ENCODE assay signal across 10 mouse cellular contexts in genomic region chr14:30177850-30178249, GRCm38 (mm10).
DNase-seq lines count a peak whose midpoint lies in the region; ATAC-seq and TF ChIP-seq lines count a peak whose summit lies in the region.
"Had no signal": no experiment of that assay in that cellular context is flagged by ENCODE, and none has a peak within 500 bp of the region (broad histone marks: within the 10 kb centered on the region; RNA-seq: fewer than 3 reads in every experiment).

No protein-coding gene starts in this region.

- no peak for TF ChIP-seq CTCF in olfactory bulb, adult 2 months (IDR thresholded peaks at IDR 0.05; ENCODE audit: insufficient read depth, low read depth, low read length)

- no peak for TF ChIP-seq POLR2A in limb, embryonic 14.5 days (IDR thresholded peaks at IDR 0.05; ENCODE audit: borderline replicate concordance, extremely low read depth, insufficient read depth, insufficient read length)
- no peak for TF ChIP-seq POLR2A in olfactory bulb, adult 2 months (IDR thresholded peaks at IDR 0.05; ENCODE audit: insufficient read depth, low read depth, low read length)

- H3K4me3 ChIP-seq in limb, embryonic 14.5 days (replicated peaks; ENCODE audit: low read length): no peak overlapping the region
- no peak overlapping the region for H3K4me3 ChIP-seq in limb, embryonic 10.5 days
- H3K4me3 ChIP-seq in heart, embryonic 12.5 days: no peak overlapping the region
- no peak overlapping the region for H3K4me3 ChIP-seq in olfactory bulb, adult 2 months (ENCODE audit: insufficient read depth, low read depth, low read length)
- no peak overlapping the region for H3K4me3 ChIP-seq in liver, embryonic 11.5 days (ENCODE audit: low read depth, low read length)
- H3K4me3 ChIP-seq: limb, embryonic 12.5 days had no signal

- no peaks in the 10 kb centered on the region for H3K9me3 ChIP-seq in limb, embryonic 14.5 days (ENCODE audit: control insufficient read depth, low read length)
- no peaks in the 10 kb centered on the region for H3K9me3 ChIP-seq in limb, embryonic 10.5 days (replicated peaks)
- no peaks in the 10 kb centered on the region for H3K9me3 ChIP-seq in heart, embryonic 12.5 days (replicated peaks)
- H3K9me3 ChIP-seq in liver, embryonic 11.5 days (ENCODE audit: control insufficient read depth, low read length): no peaks in the 10 kb centered on the region
- H3K9me3 ChIP-seq: G1E; limb, embryonic 12.5 days had no signal

- 23% methylated on average over 5 of the region's 5 CpGs for WGBS in limb, embryonic 14.5 days
- 52% methylated on average over 5 of the region's 5 CpGs for WGBS in limb, embryonic 10.5 days
- 19% methylated on average over 5 of the region's 5 CpGs for WGBS in heart, embryonic 12.5 days
- WGBS in olfactory bulb, adult 2 months: 28% methylated on average over 5 of the region's 5 CpGs
- 47% methylated on average over 5 of the region's 5 CpGs for WGBS in liver, embryonic 11.5 days

- ATAC-seq in limb, embryonic 14.5 days (ENCODE audit: low FRiP score, low read depth): no peak
- ATAC-seq in heart, embryonic 12.5 days (ENCODE audit: insufficient number of reproducible peaks, low FRiP score): 0 out of 2 replicates have a peak, but pooled peaks have one; percentile 22
- ATAC-seq in megakaryocyte, adult 5-6 weeks (ENCODE audit: poor library complexity, severe bottlenecking): no peak
- no peak for ATAC-seq in liver, embryonic 11.5 days (replicated peaks; ENCODE audit: low FRiP score)

- H3K27me3 ChIP-seq in limb, embryonic 14.5 days (ENCODE audit: control insufficient read depth, insufficient read depth, low read length): no peaks in the 10 kb centered on the region
- H3K27me3 ChIP-seq in limb, embryonic 10.5 days (ENCODE audit: low read depth, poor library complexity, severe bottlenecking): 0 out of 2 replicates have a peak, but pooled peaks cover 8% of the 10 kb centered on the region
- H3K27me3 ChIP-seq in heart, embryonic 12.5 days (replicated peaks): no peaks in the 10 kb centered on the region
- H3K27me3 ChIP-seq in liver, embryonic 11.5 days (replicated peaks; ENCODE audit: control insufficient read depth, insufficient read depth, low read length): no peaks in the 10 kb centered on the region

- H3K27ac ChIP-seq in limb, embryonic 14.5 days (replicated peaks; ENCODE audit: low read depth, low read length): no peak overlapping the region
- no peak overlapping the region for H3K27ac ChIP-seq in limb, embryonic 10.5 days
- no peak overlapping the region for H3K27ac ChIP-seq in heart, embryonic 12.5 days (ENCODE audit: poor library complexity, severe bottlenecking)
- H3K27ac ChIP-seq in olfactory bulb, adult 2 months (ENCODE audit: insufficient read depth, low read depth, low read length): 0 out of 2 replicates have a peak overlapping the region, but pooled peaks have one; percentile 24
- H3K27ac ChIP-seq in liver, embryonic 11.5 days (ENCODE audit: low read depth, low read length): no peak overlapping the region
- H3K27ac ChIP-seq: limb, embryonic 12.5 days had no signal

- no peak overlapping the region for H3K9ac ChIP-seq in limb, embryonic 14.5 days (ENCODE audit: low read depth, low read length, severe bottlenecking)
- no peak overlapping the region for H3K9ac ChIP-seq in heart, embryonic 12.5 days
- H3K9ac ChIP-seq in liver, embryonic 11.5 days (ENCODE audit: low read depth, low read length): no peak overlapping the region
- H3K9ac ChIP-seq: limb, embryonic 12.5 days had no signal

- DNase-seq in limb, embryonic 14.5 days (ENCODE audit: low spot score): peak; percentile 28
- no peak for DNase-seq in limb, embryonic 10.5 days (ENCODE audit: low spot score)
- DNase-seq in adrenal gland, postnatal 25 days: peak; percentile 68
- no peak for DNase-seq in right cerebral cortex, postnatal 25 days
- DNase-seq in liver, embryonic 11.5 days (ENCODE audit: low spot score): no peak

- H3K4me2 ChIP-seq in limb, embryonic 14.5 days (replicated peaks; ENCODE audit: low read depth, low read length, severe bottlenecking): no peak overlapping the region
- H3K4me2 ChIP-seq in heart, embryonic 12.5 days: no peak overlapping the region
- H3K4me2 ChIP-seq in liver, embryonic 11.5 days: no peak overlapping the region
- H3K4me2 ChIP-seq: limb, embryonic 12.5 days had no signal

- H3K36me3 ChIP-seq in limb, embryonic 14.5 days (ENCODE audit: control insufficient read depth, insufficient read depth, low read length): no peaks in the 10 kb centered on the region
- H3K36me3 ChIP-seq in limb, embryonic 10.5 days: no peaks in the 10 kb centered on the region
- H3K36me3 ChIP-seq in heart, embryonic 12.5 days: no peaks in the 10 kb centered on the region
- no peaks in the 10 kb centered on the region for H3K36me3 ChIP-seq in liver, embryonic 11.5 days (ENCODE audit: control insufficient read depth, insufficient read depth, low read length)
- H3K36me3 ChIP-seq: G1E; limb, embryonic 12.5 days had no signal

- peaks cover 16% of the 10 kb centered on the region for H3K4me1 ChIP-seq in limb, embryonic 14.5 days (ENCODE audit: control insufficient read depth, insufficient read depth, low read length)
- 0 out of 2 replicates have a peak, but pooled peaks cover 10% of the 10 kb centered on the region for H3K4me1 ChIP-seq in limb, embryonic 10.5 days
- peaks cover 8% of the 10 kb centered on the region for H3K4me1 ChIP-seq in heart, embryonic 12.5 days (replicated peaks)
- H3K4me1 ChIP-seq in olfactory bulb, adult 2 months (ENCODE audit: control insufficient read depth, insufficient read depth, low read length): peaks cover 33% of the 10 kb centered on the region
- no peaks in the 10 kb centered on the region for H3K4me1 ChIP-seq in liver, embryonic 11.5 days (replicated peaks; ENCODE audit: control insufficient read depth, insufficient read depth, low read length)

Comparison
In these comparisons a context has a peak if more than half of its experiments do, and no peak if none do; other contexts are left out.
1. DNase-seq: peak in limb, embryonic 14.5 days (single experiment) and adrenal gland, postnatal 25 days (single experiment); none in limb, embryonic 10.5 days (single experiment), right cerebral cortex, postnatal 25 days (single experiment) and liver, embryonic 11.5 days (single experiment).